In genomic region chr12:17565393-17566045, GRCm38 (mm10) we compare ENCODE assay signal across 13 mouse cellular contexts.
"Had no signal": no experiment of that assay in that cellular context is flagged by ENCODE, and none has a peak within 500 bp of the region (broad histone marks: within the 10 kb centered on the region; RNA-seq: fewer than 3 reads in every experiment).

No protein-coding gene starts in this region.

- H3K27me3 ChIP-seq: limb, embryonic 12.5 days; lung, embryonic 15.5 days; neural tube, embryonic 12.5 days; stomach, embryonic 15.5 days had no signal

- H3K36me3 ChIP-seq: limb, embryonic 12.5 days; lung, embryonic 15.5 days; neural tube, embryonic 12.5 days; stomach, embryonic 15.5 days had no signal

- H3K9me3 ChIP-seq: limb, embryonic 12.5 days; lung, embryonic 15.5 days; neural tube, embryonic 12.5 days; stomach, embryonic 15.5 days had no signal

- ATAC-seq: intestine, postnatal 0 days had no signal

- H3K4me2 ChIP-seq: limb, embryonic 12.5 days; lung, embryonic 15.5 days; neural tube, embryonic 12.5 days; stomach, embryonic 15.5 days had no signal

- H3K4me1 ChIP-seq: limb, embryonic 12.5 days; lung, embryonic 15.5 days; neural tube, embryonic 12.5 days; stomach, embryonic 15.5 days had no signal

- H3K9ac ChIP-seq: limb, embryonic 12.5 days; lung, embryonic 15.5 days; neural tube, embryonic 12.5 days; stomach, embryonic 15.5 days had no signal

- DNase-seq: kidney, adult 8-10 months; kidney, postnatal 25 days; layer of hippocampus, postnatal 36 days; lung, postnatal 14 days; right cerebral cortex, postnatal 4 days; spleen, adult 18-20 months; thymus, postnatal 36 days had no signal

- H3K4me3 ChIP-seq: limb, embryonic 12.5 days; lung, embryonic 15.5 days; neural tube, embryonic 12.5 days; stomach, embryonic 15.5 days had no signal

- H3K27ac ChIP-seq: limb, embryonic 12.5 days; lung, embryonic 15.5 days; macrophage; neural tube, embryonic 12.5 days; stomach, embryonic 15.5 days had no signal
